Mouse (Mus musculus): ENCODE measurements at regions not wholly inside any gene's neighbourhood (a gene's known extent, or its start where the extent isn't known, plus 50 kb on each side); places are given as distances from the start of the nearest gene placed in this dataset.

DNA sequence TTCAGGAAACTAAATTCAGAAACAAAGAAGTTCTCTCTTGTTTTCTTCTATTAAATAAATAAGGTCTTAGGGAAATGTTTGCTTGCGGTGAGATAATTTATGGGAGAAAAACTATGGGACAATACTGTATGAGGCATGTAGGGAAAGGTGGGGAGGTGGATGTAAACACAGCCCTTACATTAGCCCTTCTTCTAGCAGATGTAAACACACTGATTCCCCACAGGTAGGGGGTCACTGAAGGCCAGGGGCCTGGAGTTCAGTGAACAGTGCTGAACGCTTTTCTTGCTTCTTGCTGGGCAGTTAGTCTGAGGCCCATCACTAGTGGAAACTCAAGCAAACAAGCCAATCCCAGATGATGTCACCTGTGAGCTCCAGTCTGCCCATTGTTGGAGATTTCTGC, 752.6 kb downstream of the Bcl11a start:
- DNase-seq, result no peak

- no peak for DNase-seq
Observed at GRCm38 (mm10) chr11:24843839-24844738, 766.2 kb downstream of the Bcl11a start.

DNA sequence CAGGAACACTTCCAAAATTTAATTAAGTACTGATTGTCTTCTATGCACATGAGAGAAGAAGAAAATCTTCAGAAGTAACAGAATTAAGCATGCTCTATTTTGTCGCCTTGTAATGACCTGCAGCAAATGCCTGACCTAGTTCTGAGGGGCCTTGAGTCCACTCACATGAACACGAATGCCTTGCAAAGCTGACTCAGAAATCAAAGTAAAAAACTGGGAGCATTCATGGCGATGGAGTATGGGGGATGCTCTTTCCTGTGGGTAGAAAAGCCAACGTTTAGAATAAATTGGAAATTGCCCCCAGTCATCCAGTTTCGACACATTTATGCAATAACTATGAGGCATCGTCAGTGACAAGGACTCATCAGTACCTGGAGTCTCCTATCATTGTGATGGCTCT, 779.1 kb downstream of the Bcl11a start:
- DNase-seq, result no peak

DNA sequence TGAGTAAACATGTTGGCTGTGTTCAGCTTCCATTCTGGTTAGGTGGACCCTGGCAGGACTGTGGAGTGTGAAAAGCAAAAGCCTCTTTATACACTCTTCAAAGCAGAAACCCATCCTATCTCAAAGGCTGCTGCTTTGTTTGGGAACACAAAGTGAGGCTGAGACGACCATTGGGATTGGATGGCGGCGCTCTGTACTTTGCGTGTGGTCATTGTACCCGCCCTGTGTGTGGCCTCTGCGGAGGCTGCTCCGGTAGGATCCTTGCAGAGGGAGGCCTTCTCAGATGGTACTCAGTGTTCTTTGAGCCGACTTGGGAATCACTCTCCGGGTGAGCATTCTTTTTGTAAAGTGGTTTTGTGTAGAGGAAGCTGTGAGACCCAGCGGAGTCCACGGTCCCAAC, 786.8 kb downstream of the Bcl11a start:
- no peak for DNase-seq

GRCm38 (mm10) chr11:24865067-24865796, 787.4 kb downstream of the Bcl11a start:
- no peak for DNase-seq

All from cerebellum, adult 9-10 months (tissue).